Mouse (Mus musculus) activated CD4-positive, CD25-positive, alpha-beta regulatory T cell, adult 4 months (primary cell): Measurements from ENCODE around the gene H2-T3. TPM values are rescaled to one million over a fixed set of nuclear protein-coding genes. Genes with fewer than 3 reads are reported as not detected.
"Not testable (repeated sequence)": the region's sequence is repeated elsewhere in the genome, so short reads cannot be mapped to it uniquely, and the experiment has no call there.

ENCODE experiments used
- ATAC-seq: one replicate; pipeline ENCODE4 v1.8.0; 2017
- polyA plus RNA-seq, 2 experiments: library from polyadenylated mRNA; unstranded; fragments of 100-300 nt; shearing (Covaris generic); gene quantifications; one replicate each; pipeline ENCODE4 v1.2.1; 2017

The H2-T3 gene
- polyA plus RNA-seq, 2 experiments from 2014 or later = 5.7 TPM; not detected in 1

- not testable (repeated sequence) for ATAC-seq
Observed at GRCm38 (mm10) chr17:36176132-36176531, 14.0 kb downstream of the H2-T3 start.

DNA sequence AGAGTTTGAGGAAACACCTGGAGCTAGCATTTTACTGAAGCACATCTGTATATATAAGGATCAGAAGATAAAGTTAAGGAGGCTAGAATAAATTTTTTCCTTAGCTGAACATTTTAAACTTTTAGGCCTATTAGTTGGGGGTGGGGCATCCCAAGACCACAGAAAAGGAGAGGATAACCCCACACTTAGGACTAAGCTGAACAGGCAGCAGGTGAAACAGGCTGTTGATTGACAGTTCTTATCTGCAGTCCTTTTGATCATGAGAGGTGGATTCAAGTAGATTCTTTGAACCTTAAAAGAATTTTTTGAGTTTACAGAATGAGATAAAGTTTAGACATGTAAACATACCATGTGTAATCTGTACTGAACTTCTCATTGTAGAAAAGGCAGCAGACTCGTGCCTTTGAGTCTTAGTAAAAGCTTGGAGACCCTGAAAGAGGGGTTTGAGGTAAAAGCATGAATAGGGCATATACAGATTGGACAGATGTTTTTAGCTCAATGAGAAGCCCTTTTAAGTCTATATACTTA, 19.7 kb downstream of the H2-T3 start:
- ATAC-seq = no peak

DNA sequence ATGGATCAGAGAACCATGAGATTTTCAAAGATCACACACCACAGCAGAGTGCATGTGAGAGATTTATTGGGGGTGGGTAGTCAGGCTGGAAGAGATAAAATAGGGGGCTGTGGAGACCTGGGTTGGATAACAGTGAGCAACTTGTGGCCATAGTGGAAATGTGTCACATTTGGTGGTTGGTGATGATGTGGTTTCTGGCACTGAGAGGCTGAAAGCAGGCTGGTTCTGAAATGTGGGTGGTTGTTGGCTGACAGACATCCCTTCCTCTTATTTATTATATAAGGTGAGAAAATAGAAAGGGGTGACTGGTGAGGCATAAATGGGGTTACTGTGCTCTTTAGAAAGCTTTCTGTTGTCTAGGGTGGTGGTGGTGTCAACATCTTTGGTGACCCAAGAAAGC, 20.3 kb downstream of the H2-T3 start:
- no peak for ATAC-seq

DNA sequence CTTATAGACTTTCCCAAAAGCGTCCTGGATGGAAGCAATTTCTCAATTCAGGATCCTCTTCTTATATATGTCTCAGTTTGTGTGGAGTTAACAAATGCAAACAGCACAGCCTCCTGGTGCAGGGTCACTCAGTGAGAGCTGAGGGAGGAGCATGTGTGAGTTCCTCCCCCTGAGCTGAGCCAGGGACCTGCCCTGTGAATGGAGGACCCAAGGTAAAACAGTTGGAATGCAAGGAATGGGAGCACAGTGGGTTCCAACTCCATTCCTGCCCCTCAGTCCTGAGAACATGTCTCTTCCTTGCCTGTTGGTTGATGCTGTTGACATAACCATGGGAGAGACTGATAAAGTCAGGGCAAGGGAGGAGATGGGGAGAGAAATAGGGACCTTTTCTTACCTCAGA, 21.0 kb downstream of the H2-T3 start:
- ATAC-seq = not testable (repeated sequence)

- no peak for ATAC-seq
Observed at GRCm38 (mm10) chr17:36168039-36168652, 21.9 kb downstream of the H2-T3 start, which contains the start of gene Gm8909. Gm8909 (minus strand) TSS chr17:36168537.

DNA sequence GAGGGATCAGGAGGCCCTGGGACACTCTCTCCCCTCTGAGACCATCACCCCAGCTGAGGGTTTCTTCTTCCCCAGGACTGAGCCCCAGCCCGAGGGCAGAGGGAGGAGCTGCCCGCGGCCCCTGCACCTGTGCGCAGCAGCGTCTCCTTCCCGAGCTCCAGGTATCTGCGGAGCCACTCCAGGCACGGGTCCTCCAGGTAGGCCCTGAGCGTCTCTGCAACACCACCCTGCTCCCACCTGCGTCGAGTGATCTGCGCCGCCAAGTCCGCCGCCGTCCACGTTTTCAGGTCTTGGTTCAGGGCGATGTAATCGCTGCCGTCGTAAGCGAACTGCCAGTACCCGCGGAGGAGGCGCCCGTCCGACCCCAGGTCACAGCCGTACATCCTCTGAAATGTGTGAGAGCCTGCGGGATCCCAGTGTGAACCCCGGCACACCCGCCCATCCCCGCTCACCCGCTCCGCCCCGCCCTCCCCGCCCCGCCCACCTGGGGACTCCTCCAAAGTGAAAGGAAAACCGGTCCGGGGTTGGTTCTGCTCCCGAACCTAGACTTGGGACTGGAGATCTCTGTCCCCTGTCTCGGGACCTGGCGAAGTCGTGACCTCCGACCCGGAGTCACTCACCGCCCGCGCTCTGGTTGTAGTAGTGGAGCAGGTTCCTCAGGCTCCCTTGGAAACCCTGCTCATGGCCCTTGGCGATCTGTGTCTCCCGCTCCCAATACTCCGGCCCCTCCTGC, 22.6 kb downstream of the H2-T3 start:
- ATAC-seq = peak; percentile 72

- not testable (repeated sequence) for ATAC-seq
Observed at GRCm38 (mm10) chr17:36166901-36167300, 23.2 kb downstream of the H2-T3 start.

DNA sequence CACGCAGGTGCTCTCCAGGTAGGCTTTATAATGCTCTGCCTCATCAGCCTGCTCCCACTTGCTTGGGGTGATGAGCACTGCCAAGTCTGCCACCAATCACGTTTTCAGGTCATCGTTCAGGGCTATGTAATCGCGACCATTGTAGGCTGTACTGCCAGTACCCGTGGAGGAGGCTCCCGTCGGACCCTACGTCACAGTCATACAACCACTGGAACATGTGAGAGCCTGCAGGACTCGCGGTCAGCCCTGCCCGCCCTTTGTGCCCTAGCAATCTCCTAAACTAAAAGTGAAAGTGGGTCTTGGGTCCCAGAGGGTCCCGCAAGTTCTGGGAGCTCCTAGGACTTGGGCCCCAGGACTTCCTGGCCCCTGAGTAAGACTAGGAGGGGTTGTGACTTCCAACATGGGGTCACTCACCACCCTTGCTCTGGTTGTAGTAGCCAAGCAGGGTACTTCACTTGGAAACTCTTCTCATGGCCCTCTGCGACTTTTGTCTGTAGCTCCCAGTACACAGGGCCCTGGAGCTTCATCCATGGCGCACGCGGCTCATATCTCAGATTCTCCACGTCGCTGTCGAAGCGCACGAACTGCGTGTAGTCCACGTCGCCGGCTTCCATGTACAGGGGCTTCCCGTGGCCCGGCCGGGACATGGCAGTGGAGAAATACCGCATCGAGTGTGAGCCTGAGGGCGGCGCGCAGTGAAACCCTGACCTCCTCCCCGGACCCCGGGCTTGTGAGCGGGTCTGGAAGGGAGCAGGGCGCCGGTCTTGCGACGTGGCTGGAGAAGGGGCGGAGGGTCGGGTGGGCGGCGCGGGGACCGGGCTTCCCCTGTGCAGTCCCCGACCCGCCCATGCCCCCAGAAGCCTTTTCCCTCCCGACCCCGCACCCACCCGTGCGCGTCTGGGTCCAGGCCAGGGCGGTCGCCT, 28.7 kb downstream of the H2-T3 start:
- ATAC-seq = no peak

DNA sequence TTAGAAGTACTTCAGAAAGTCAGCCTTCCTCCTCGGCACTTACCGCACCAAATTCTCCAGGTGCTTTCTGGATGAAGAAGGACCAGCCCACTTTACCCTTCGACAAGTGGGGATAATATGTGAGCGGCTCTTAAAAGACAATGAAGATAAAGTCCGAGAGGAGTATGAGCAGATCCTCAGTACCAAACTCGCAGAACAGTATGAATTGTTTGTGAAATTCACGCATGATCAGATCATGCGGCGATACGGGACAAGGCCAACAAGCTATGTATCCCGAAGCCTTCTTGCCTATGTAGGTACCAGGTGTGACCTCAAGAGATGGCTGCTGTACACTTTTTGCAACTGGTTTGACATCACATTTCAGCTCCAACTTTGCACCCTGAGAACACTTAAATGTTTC, 31.8 kb downstream of the H2-T3 start:
- ATAC-seq = not testable (repeated sequence)

GRCm38 (mm10) chr17:36157782-36158181, 32.3 kb downstream of the H2-T3 start:
- ATAC-seq = not testable (repeated sequence)

DNA sequence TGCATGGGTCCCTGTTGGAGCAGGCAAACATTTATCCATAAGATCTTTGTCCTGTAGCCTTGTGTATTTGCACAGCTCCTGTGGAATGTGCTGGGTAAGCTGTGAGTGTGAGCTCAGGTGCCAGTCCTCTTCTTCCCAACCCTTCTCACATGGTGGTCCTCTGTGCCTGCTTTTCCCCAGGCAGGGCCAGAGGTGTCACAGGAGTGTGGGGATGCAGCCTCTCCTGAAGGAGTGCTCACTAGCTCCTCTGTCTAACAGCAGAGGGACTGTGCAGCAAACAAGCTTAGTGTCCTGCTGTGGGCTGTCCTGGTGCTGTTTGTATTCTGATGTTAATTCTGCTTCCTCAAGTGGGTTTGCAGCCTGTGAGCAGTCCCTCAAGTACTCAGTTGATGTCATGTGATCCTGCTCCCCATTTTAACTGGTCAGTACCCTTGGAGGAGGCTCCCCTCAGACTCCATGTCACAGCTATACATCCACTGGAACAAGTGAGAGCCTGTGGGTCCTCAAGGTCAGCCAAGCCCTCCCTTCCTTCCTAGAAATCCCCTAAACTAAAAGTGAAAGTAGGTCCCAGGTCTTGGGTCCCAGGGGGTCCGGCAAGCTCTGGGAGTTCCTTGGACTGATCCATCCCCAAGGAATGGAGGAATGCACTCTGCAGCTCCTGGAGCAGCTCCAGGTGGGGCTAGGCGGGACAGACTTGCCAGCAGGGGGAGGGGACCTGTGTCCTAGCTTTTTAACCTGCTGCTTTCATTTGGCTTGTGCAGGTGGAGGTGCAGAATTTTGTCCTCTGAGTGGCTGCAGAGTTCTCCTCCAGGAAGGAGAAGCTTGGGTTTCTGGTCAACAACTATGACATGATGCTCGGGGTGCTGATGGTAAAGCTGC, 35.6 kb downstream of the H2-T3 start:
- ATAC-seq = no peak

- not testable (repeated sequence) for ATAC-seq
Observed at GRCm38 (mm10) chr17:36151200-36151599, 38.9 kb downstream of the H2-T3 start.

DNA sequence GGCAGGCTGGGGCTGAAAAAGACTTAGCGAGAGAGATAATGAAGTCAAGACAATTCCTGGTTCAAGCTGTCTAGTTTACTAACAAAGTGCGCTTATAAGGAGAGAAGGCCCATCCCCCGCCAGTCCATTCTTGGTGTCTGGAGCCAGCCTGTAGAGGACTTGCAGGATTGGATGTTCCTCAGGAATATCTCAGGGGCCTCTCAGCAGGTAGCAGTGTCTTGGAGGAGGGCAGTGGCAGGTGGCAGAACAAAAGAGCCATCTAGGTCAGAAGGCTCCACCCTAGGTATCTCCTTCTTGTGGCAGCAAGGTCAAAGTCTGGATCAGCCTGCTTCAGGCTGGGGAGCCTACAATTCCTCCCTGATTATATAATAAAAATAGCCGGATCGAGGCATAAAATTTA, 41.6 kb downstream of the H2-T3 start:
- not testable (repeated sequence) for ATAC-seq

DNA sequence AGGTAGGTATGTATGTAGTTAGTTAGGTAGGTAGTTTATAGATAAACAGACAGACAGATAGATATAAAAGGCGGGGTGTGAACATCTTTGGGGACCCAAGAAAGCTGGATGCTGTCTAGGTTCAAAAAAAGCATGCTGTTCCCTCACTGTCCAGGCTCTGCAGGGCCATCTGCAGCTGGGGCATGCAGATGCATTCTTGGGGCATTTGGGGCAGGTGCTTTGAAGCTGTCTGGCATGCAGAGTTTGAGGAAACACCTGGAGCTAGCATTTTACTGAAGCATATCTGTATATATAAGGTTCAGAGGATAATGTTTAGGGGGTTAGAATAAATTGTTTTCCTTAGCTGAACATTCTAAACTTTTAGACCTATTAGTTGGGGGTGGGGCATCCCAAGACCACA, 43.1 kb downstream of the H2-T3 start:
- ATAC-seq = not testable (repeated sequence)

- ATAC-seq = not testable (repeated sequence)
Observed at GRCm38 (mm10) chr17:36145861-36146156, 44.3 kb downstream of the H2-T3 start.

- peak; percentile 69 for ATAC-seq
Observed at GRCm38 (mm10) chr17:36145111-36145860, 44.8 kb downstream of the H2-T3 start.

DNA sequence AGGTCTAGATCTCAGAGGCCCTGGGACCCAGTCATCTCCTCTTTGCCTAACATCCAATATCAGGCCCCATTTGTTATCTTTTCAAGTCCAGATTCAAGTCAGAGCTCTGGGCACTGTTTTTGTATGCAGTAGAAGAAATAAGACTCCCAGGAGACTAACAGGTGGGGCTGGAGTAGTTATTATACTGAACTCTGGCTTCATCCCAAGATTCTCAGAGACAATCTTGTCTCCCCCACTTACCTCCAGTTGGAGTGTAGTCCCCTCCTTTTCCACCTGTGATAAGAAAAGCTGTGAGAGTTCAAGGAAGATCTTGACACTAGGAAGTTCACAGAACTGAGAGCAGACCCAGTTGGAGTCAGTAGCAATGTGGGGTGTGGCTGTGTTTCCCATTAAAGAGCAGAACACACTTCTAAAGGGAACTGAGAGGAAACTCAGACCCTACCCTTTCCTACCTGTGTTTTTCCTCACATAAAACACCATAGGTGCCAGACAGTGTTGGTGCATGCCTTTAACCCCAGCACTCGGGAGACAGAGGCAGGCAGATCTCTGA, 53.7 kb downstream of the H2-T3 start:
- not testable (repeated sequence) for ATAC-seq
